Mouse (Mus musculus): ENCODE measurements around the gene Prep. TPM values are rescaled to one million over a fixed set of nuclear protein-coding genes. Genes with fewer than 3 reads are reported as not detected.

Prep gene
- polyA plus RNA-seq, 1 experiment = 4.0 TPM

- no peaks in the 10 kb centered on the region for H3K4me1 ChIP-seq (ENCODE audit: control insufficient read depth, insufficient read depth, insufficient read length, low read length)
- H3K27ac ChIP-seq (replicated peaks; ENCODE audit: low read depth, low read length) = no peak overlapping the region
- H3K4me3 ChIP-seq (ENCODE audit: insufficient read depth, low read depth, low read length) = no peak overlapping the region
These were observed 19.6 kb downstream of the Prep start for GRCm38 (mm10) chr10:45086637-45087036.

GRCm38 (mm10) chr10:45091462-45092079 is 24.6 kb downstream of the Prep start:
- H3K4me3 ChIP-seq (ENCODE audit: insufficient read depth, low read depth, low read length) = no peak overlapping the region
- H3K4me1 ChIP-seq (ENCODE audit: control insufficient read depth, insufficient read depth, insufficient read length, low read length) = no peaks in the 10 kb centered on the region
- no peak overlapping the region for H3K27ac ChIP-seq (replicated peaks; ENCODE audit: low read depth, low read length)

- H3K4me1 ChIP-seq (ENCODE audit: control insufficient read depth, insufficient read depth, insufficient read length, low read length) = no peaks in the 10 kb centered on the region
- no peak overlapping the region for H3K4me3 ChIP-seq (ENCODE audit: insufficient read depth, low read depth, low read length)
- no peak overlapping the region for H3K27ac ChIP-seq (replicated peaks; ENCODE audit: low read depth, low read length)
These were observed 25.4 kb downstream of the Prep start for GRCm38 (mm10) chr10:45092080-45093056.

GRCm38 (mm10) chr10:45098751-45099150 is 31.7 kb downstream of the Prep start:
- H3K4me3 ChIP-seq (ENCODE audit: insufficient read depth, low read depth, low read length) = no peak overlapping the region
- no peak overlapping the region for H3K27ac ChIP-seq (replicated peaks; ENCODE audit: low read depth, low read length)
- H3K4me1 ChIP-seq (ENCODE audit: control insufficient read depth, insufficient read depth, insufficient read length, low read length) = no peaks in the 10 kb centered on the region

GRCm38 (mm10) chr10:45100473-45100872 is 33.5 kb downstream of the Prep start:
- Histone ChIP-seq H3K27ac (replicated peaks; ENCODE audit: low read depth, low read length) (no peak overlapping the region), H3K4me1 (ENCODE audit: control insufficient read depth, insufficient read depth, insufficient read length, low read length) (0 out of 2 replicates have a peak, but pooled peaks cover 2% of the 10 kb centered on the region), H3K4me3 (ENCODE audit: insufficient read depth, low read depth, low read length) (no peak overlapping the region)

GRCm38 (mm10) chr10:45103184-45103583 is 36.2 kb downstream of the Prep start:
- H3K4me1 ChIP-seq (ENCODE audit: control insufficient read depth, insufficient read depth, insufficient read length, low read length) = 0 out of 2 replicates have a peak, but pooled peaks cover 2% of the 10 kb centered on the region
- no peak overlapping the region for H3K4me3 ChIP-seq (ENCODE audit: insufficient read depth, low read depth, low read length)
- no peak overlapping the region for H3K27ac ChIP-seq (replicated peaks; ENCODE audit: low read depth, low read length)

GRCm38 (mm10) chr10:45104098-45104497 is 37.1 kb downstream of the Prep start:
- H3K4me1 ChIP-seq (ENCODE audit: control insufficient read depth, insufficient read depth, insufficient read length, low read length) = 0 out of 2 replicates have a peak, but pooled peaks cover 2% of the 10 kb centered on the region
- no peak overlapping the region for H3K27ac ChIP-seq (replicated peaks; ENCODE audit: low read depth, low read length)
- no peak overlapping the region for H3K4me3 ChIP-seq (ENCODE audit: insufficient read depth, low read depth, low read length)

- no peak overlapping the region for H3K4me3 ChIP-seq (ENCODE audit: insufficient read depth, low read depth, low read length)
- H3K4me1 ChIP-seq (ENCODE audit: control insufficient read depth, insufficient read depth, insufficient read length, low read length) = 0 out of 2 replicates have a peak, but pooled peaks cover 2% of the 10 kb centered on the region
- no peak overlapping the region for H3K27ac ChIP-seq (replicated peaks; ENCODE audit: low read depth, low read length)
These were observed 37.6 kb downstream of the Prep start for GRCm38 (mm10) chr10:45104535-45105079.

- Histone ChIP-seq H3K4me1 (ENCODE audit: control insufficient read depth, insufficient read depth, insufficient read length, low read length) (0 out of 2 replicates have a peak, but pooled peaks cover 2% of the 10 kb centered on the region), H3K4me3 (ENCODE audit: insufficient read depth, low read depth, low read length) (no peak overlapping the region), H3K27ac (replicated peaks; ENCODE audit: low read depth, low read length) (no peak overlapping the region)
These were observed 39.5 kb downstream of the Prep start for GRCm38 (mm10) chr10:45106541-45106940.

- H3K4me1 ChIP-seq (ENCODE audit: control insufficient read depth, insufficient read depth, insufficient read length, low read length) = 0 out of 2 replicates have a peak, but pooled peaks cover 2% of the 10 kb centered on the region
- H3K27ac ChIP-seq (replicated peaks; ENCODE audit: low read depth, low read length) = no peak overlapping the region
- H3K4me3 ChIP-seq (ENCODE audit: insufficient read depth, low read depth, low read length) = no peak overlapping the region
These were observed 40.3 kb downstream of the Prep start for GRCm38 (mm10) chr10:45107313-45107712.

- Histone ChIP-seq H3K4me1 (ENCODE audit: control insufficient read depth, insufficient read depth, insufficient read length, low read length) (no peaks in the 10 kb centered on the region), H3K4me3 (ENCODE audit: insufficient read depth, low read depth, low read length) (no peak overlapping the region), H3K27ac (replicated peaks; ENCODE audit: low read depth, low read length) (no peak overlapping the region)
These were observed 42.0 kb downstream of the Prep start for GRCm38 (mm10) chr10:45109041-45109440.

- no peak overlapping the region for H3K4me3 ChIP-seq (ENCODE audit: insufficient read depth, low read depth, low read length)
- no peaks in the 10 kb centered on the region for H3K4me1 ChIP-seq (ENCODE audit: control insufficient read depth, insufficient read depth, insufficient read length, low read length)
- H3K27ac ChIP-seq (replicated peaks; ENCODE audit: low read depth, low read length) = no peak overlapping the region
These were observed 43.0 kb downstream of the Prep start for GRCm38 (mm10) chr10:45109974-45110373.

GRCm38 (mm10) chr10:45112927-45113326 is 45.9 kb downstream of the Prep start:
- H3K4me3 ChIP-seq (ENCODE audit: insufficient read depth, low read depth, low read length) = no peak overlapping the region

GRCm38 (mm10) chr10:45114462-45114861 is 47.5 kb downstream of the Prep start:
- no peaks in the 10 kb centered on the region for H3K4me1 ChIP-seq (ENCODE audit: control insufficient read depth, insufficient read depth, insufficient read length, low read length)
- no peak overlapping the region for H3K4me3 ChIP-seq (ENCODE audit: insufficient read depth, low read depth, low read length)
- H3K27ac ChIP-seq (replicated peaks; ENCODE audit: low read depth, low read length) = no peak overlapping the region

More at GRCm38 (mm10) chr10:45112927-45113326, 45.9 kb downstream of the Prep start:
- Histone ChIP-seq H3K27ac (replicated peaks; ENCODE audit: low read depth, low read length) (no peak overlapping the region), H3K4me1 (ENCODE audit: control insufficient read depth, insufficient read depth, insufficient read length, low read length) (no peaks in the 10 kb centered on the region)

- Histone ChIP-seq H3K4me3 (ENCODE audit: insufficient read depth, low read depth, low read length) (no peak overlapping the region), H3K4me1 (ENCODE audit: control insufficient read depth, insufficient read depth, insufficient read length, low read length) (no peaks in the 10 kb centered on the region), H3K27ac (replicated peaks; ENCODE audit: low read depth, low read length) (no peak overlapping the region)
These were observed 49.8 kb downstream of the Prep start for GRCm38 (mm10) chr10:45116832-45117231.

Measured in brown adipose tissue, adult 24 weeks (tissue).